ENCODE assay signal across 22 mouse cellular contexts in the genomic region with DNA sequence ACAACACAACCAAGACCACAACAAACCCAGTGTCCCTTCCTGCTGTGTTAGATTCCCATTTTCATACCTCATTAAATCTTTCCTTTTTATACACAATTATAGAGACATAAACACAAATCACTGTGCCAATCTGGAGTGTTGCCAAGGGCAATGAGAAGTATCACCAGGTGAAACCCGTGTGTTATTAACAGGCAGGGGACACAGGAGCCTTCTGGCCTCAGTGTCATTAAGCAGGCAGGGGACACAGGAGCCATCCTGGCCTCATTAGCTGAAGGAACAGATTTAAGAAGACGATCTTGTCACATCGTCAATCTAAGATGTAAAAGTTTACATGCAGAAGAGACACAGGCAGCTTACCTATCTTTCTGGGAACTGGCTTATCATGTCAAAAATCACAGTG. TPM values are rescaled to one million over a fixed set of nuclear protein-coding genes. Genes with fewer than 3 reads are reported as not detected.
"Had no signal": no experiment of that assay in that cellular context is flagged by ENCODE, and none has a peak within 500 bp of the region (broad histone marks: within the 10 kb centered on the region; RNA-seq: fewer than 3 reads in every experiment).

No protein-coding gene starts in this region.

- H3K4me3 ChIP-seq: lung, embryonic 15.5 days; megakaryocyte, embryonic 14.5 days; midbrain, embryonic 13.5 days; neural tube, embryonic 12.5 days; stomach, embryonic 15.5 days had no signal

- H3K27ac ChIP-seq: lung, embryonic 15.5 days; macrophage; midbrain, embryonic 13.5 days; neural tube, embryonic 12.5 days; stomach, embryonic 15.5 days; stomach, postnatal 0 days had no signal

- H3K36me3 ChIP-seq: lung, embryonic 15.5 days; midbrain, embryonic 13.5 days; neural tube, embryonic 12.5 days; stomach, embryonic 15.5 days had no signal

- ATAC-seq: liver, postnatal 0 days; lung, postnatal 0 days; midbrain, embryonic 13.5 days; midbrain, embryonic 16.5 days had no signal

- H3K9ac ChIP-seq: liver, postnatal 0 days; lung, embryonic 15.5 days; midbrain, embryonic 13.5 days; neural tube, embryonic 12.5 days; stomach, embryonic 15.5 days had no signal

- H3K9me3 ChIP-seq: lung, embryonic 15.5 days; midbrain, embryonic 13.5 days; neural tube, embryonic 12.5 days; stomach, embryonic 15.5 days had no signal

- DNase-seq: liver, postnatal 0 days; lung, adult 2 months; lung, postnatal 14 days; lung, postnatal 36 days; right cerebral cortex, postnatal 14 days; thymus, adult 2 months; thymus, postnatal 25 days; thymus, postnatal 4 days had no signal

- H3K27me3 ChIP-seq: lung, embryonic 15.5 days; midbrain, embryonic 13.5 days; neural tube, embryonic 12.5 days; stomach, embryonic 15.5 days had no signal

- H3K4me2 ChIP-seq: lung, embryonic 15.5 days; midbrain, embryonic 11.5 days; midbrain, embryonic 13.5 days; neural tube, embryonic 12.5 days; stomach, embryonic 15.5 days had no signal

- H3K4me1 ChIP-seq: lung, embryonic 15.5 days; midbrain, embryonic 13.5 days; neural tube, embryonic 12.5 days; stomach, embryonic 15.5 days had no signal

RNA-seq across cellular contexts. Expression of a gene that starts 33.1 kb away (rescaled TPM):
- total RNA-seq: megakaryocyte progenitor cell, adult 5-6 weeks; monocyte, adult 5-6 weeks; neutrophil, adult 5-6 weeks had no signal
- polyA plus RNA-seq: macrophage; neural tube, embryonic 12.5 days; neural tube, embryonic 14.5 days had no signal
